Mouse (Mus musculus): ENCODE measurements around the gene Olfr872. TPM values are rescaled to one million over a fixed set of nuclear protein-coding genes. Genes with fewer than 3 reads are reported as not detected.

Gene Olfr872
- total and polyA plus RNA-seq, 3 experiments: not detected

DNA sequence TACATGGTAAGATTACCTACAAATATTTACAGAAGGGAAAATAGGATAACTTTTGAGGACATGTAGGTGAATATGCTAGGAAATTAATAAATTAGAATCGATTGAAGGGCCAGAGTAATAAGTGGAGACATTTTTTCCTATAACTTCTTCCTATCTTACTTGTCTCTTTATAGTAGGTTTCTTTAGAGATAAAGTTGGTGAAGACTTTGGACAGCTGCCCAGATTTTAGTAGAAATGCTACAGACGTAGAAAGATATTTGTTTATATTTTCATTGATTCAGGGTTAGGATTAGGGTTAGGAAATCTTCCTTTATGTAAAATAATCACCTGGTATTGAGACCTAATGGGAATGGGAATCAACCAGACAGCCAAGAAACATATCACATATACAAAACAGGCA, 25.4 kb upstream of the Olfr872 start:
- TF ChIP-seq ZKSCAN1 (IDR thresholded peaks at IDR 0.05; ENCODE audit: low read depth, low read length): no peak
- TF ChIP-seq ZMIZ1 (IDR thresholded peaks at IDR 0.05; ENCODE audit: low read depth, low read length): no peak
- no peak for TF ChIP-seq CHD2 (IDR thresholded peaks at IDR 0.05; ENCODE audit: low read length)
- TF ChIP-seq E2F4 (IDR thresholded peaks at IDR 0.05; ENCODE audit: borderline replicate concordance, low read depth, low read length): no peak
- no peak for TF ChIP-seq KAT2A (conservative IDR thresholded peaks at IDR 0.05; ENCODE audit: low read depth, low read length)
- no peak for TF ChIP-seq MEF2A (IDR thresholded peaks at IDR 0.05; ENCODE audit: extremely low read depth, insufficient replicate concordance, low read depth, low read length, poor library complexity, severe bottlenecking)
- TF ChIP-seq SMC3 (IDR thresholded peaks at IDR 0.05; ENCODE audit: low read depth, low read length): no peak
- no peak for TF ChIP-seq POLR2AphosphoS2 (IDR thresholded peaks at IDR 0.05; ENCODE audit: low read length)
- no peak for TF ChIP-seq UBTF (IDR thresholded peaks at IDR 0.05; ENCODE audit: borderline replicate concordance, insufficient read depth, low read depth, low read length)
- peak; percentile 82 for TF ChIP-seq RCOR1 (IDR thresholded peaks at IDR 0.05; ENCODE audit: low read depth, low read length)
- TF ChIP-seq HCFC1 (IDR thresholded peaks at IDR 0.05; ENCODE audit: low read depth, low read length): no peak
- no peak for TF ChIP-seq USF2 (IDR thresholded peaks at IDR 0.05; ENCODE audit: borderline replicate concordance in 1 of 2, insufficient read depth in 1 of 2, low read depth in 1 of 2, low read length in 2 of 2)
- 0 out of 2 replicates have a peak, but pooled peaks have one; percentile 50 for TF ChIP-seq GATA1 (IDR thresholded peaks at IDR 0.05; ENCODE audit: low read depth, low read length)
- TF ChIP-seq POLR2AphosphoS5 (IDR thresholded peaks at IDR 0.05; ENCODE audit: borderline replicate concordance, low read depth, low read length): no peak
- peak; percentile 25; the same call in 1 of the 2 replicates for TF ChIP-seq ETS1 (IDR thresholded peaks at IDR 0.05; ENCODE audit: low read depth, low read length)
- TF ChIP-seq TCF12 (IDR thresholded peaks at IDR 0.05; ENCODE audit: low read depth, low read length): no peak
- no peak for TF ChIP-seq MAFK (IDR thresholded peaks at IDR 0.05; ENCODE audit: borderline replicate concordance, low read depth, low read length)
- no peak for TF ChIP-seq JUND (IDR thresholded peaks at IDR 0.05; ENCODE audit: low read depth, low read length)
- no peak for TF ChIP-seq NRF1 (IDR thresholded peaks at IDR 0.05; ENCODE audit: insufficient read depth, low read depth, low read length, poor library complexity, severe bottlenecking)
- TF ChIP-seq TBP (IDR thresholded peaks at IDR 0.05; ENCODE audit: low read depth, low read length): no peak
- no peak for TF ChIP-seq USF1 (IDR thresholded peaks at IDR 0.05; ENCODE audit: low read depth, low read length)
- TF ChIP-seq EP300 (IDR thresholded peaks at IDR 0.05; ENCODE audit: low read depth in 1 of 2, low read length in 2 of 2): peak; percentile 23 to 66; a peak in 3 of 4 replicates
- no peak for TF ChIP-seq CTCF (IDR thresholded peaks at IDR 0.05 in 2 of 3, conservative IDR thresholded peaks at IDR 0.05 in 1 of 3; ENCODE audit: control insufficient read depth in 1 of 3, insufficient read depth in 1 of 3, low read depth in 2 of 3, low read length in 3 of 3, poor library complexity in 1 of 3, severe bottlenecking in 1 of 3)
- no peak for TF ChIP-seq GABPA (IDR thresholded peaks at IDR 0.05; ENCODE audit: low read depth, low read length)
- no peak for TF ChIP-seq MXI1 (IDR thresholded peaks at IDR 0.05; ENCODE audit: low read depth, low read length)
- TF ChIP-seq CHD1 (IDR thresholded peaks at IDR 0.05; ENCODE audit: low read depth, low read length): no peak
- TF ChIP-seq RAD21 (IDR thresholded peaks at IDR 0.05; ENCODE audit: low read depth, low read length): no peak
- TF ChIP-seq NELFE (IDR thresholded peaks at IDR 0.05; ENCODE audit: low read depth, low read length): no peak
- no peak for TF ChIP-seq MAZ (IDR thresholded peaks at IDR 0.05; ENCODE audit: low read depth, low read length)
- TF ChIP-seq ZNF384 (IDR thresholded peaks at IDR 0.05; ENCODE audit: low read depth, low read length): no peak
- peak; percentile 59 for DNase-seq (ENCODE audit: low read depth, low spot score)
- H3K9me3 ChIP-seq (replicated peaks; ENCODE audit: insufficient read depth, low read length): no peaks in the 10 kb centered on the region
- H3K4me3 ChIP-seq (ENCODE audit: control insufficient read depth in 1 of 2, insufficient read depth in 1 of 2, low read depth in 2 of 2, low read length in 2 of 2): no peak overlapping the region
- H3K4me1 ChIP-seq (ENCODE audit: control insufficient read depth in 1 of 2, insufficient read depth in 2 of 2, low read length in 2 of 2): 0 out of 4 replicates have a peak, but pooled peaks cover 0 to 2% of the 10 kb centered on the region in 2 experiments
- H3K27ac ChIP-seq (ENCODE audit: control insufficient read depth, low read depth, low read length): no peak overlapping the region
- H3K27me3 ChIP-seq (ENCODE audit: control insufficient read depth in 1 of 2, insufficient read depth in 2 of 2, low read length in 2 of 2): no peaks in the 10 kb centered on the region
- H3K9ac ChIP-seq (ENCODE audit: control insufficient read depth, low read depth, low read length, poor library complexity, severe bottlenecking): no peak overlapping the region
- peaks cover 0 to 4% of the 10 kb centered on the region in 2 experiments; a peak in 2 of 4 replicates for H3K36me3 ChIP-seq (ENCODE audit: control insufficient read depth in 1 of 2, insufficient read depth in 2 of 2, low read length in 2 of 2)
- H3K79me2 ChIP-seq (ENCODE audit: control insufficient read depth, insufficient read depth, low read length, poor library complexity): no peaks in the 10 kb centered on the region
